Mouse (Mus musculus) hindbrain, embryonic 14.5 days (tissue): ENCODE measurements around the gene Trpm5. TPM values are rescaled to one million over a fixed set of nuclear protein-coding genes. Genes with fewer than 3 reads are reported as not detected.

ENCODE experiments used
- ATAC-seq: fragments of 200-750 bp; cut with Nextera tagmentation; 2 replicates; pipeline ENCODE4 v1.8.0; 2017; ENCODE audit warnings: moderate number of reproducible peaks, mild to moderate bottlenecking, moderate TSS enrichment, moderate library complexity; ENCODE audit not compliant: low FRiP score
- DNase-seq: peaks from one replicate; pipeline ENCODE4 v3.0.0-alpha.2; 2015; ENCODE audit warnings: low spot score
- H3K27ac ChIP-seq: fragments of 300-500 bp; sonication (generic); 2 replicates; pipeline ENCODE4 v1.5.1; 2014; ENCODE audit warnings: mild to moderate bottlenecking, moderate library complexity
- H3K27me3 ChIP-seq: fragments of 300-500 bp; sonication (generic); 2 replicates; pipeline ENCODE4 v1.6.1; 2014; ENCODE audit warnings: mild to moderate bottlenecking, low read length, mixed read lengths; ENCODE audit not compliant: control insufficient read depth, insufficient read depth
- H3K36me3 ChIP-seq: fragments of 300-500 bp; sonication (generic); replicated peaks from 2 replicates; pipeline ENCODE4 v1.6.1; 2014; ENCODE audit not compliant: control insufficient read depth, insufficient read depth
- H3K4me1 ChIP-seq: fragments of 300-500 bp; sonication (generic); replicated peaks from 2 replicates; pipeline ENCODE4 v1.6.1; 2014; ENCODE audit warnings: antibody characterized with exemption, low read length, mixed read lengths; ENCODE audit not compliant: control insufficient read depth, insufficient read depth
- H3K4me2 ChIP-seq: fragments of 300-500 bp; sonication (generic); replicated peaks from 2 replicates; pipeline ENCODE4 v1.6.1; 2014; ENCODE audit warnings: mild to moderate bottlenecking, moderate library complexity
- H3K4me3 ChIP-seq: fragments of 300-500 bp; sonication (generic); replicated peaks from 2 replicates; pipeline ENCODE4 v1.5.1; 2014; ENCODE audit warnings: mild to moderate bottlenecking, low read length
- H3K9ac ChIP-seq: fragments of 300-500 bp; sonication (generic); 2 replicates; pipeline ENCODE4 v1.6.1; 2014
- H3K9me3 ChIP-seq: fragments of 300-500 bp; sonication (generic); 2 replicates; pipeline ENCODE4 v1.6.1; 2016; ENCODE audit warnings: low read length; ENCODE audit not compliant: control insufficient read depth
- WGBS: fragments of 180-500 bp; shearing (Covaris S2); extraction: QIAGEN DNeasy Blood & Tissue Kit; methylation state at CpG from one replicate; pipeline ENCODE4 v1.1.7; 2014; 5-methylcytosine and 5-hydroxymethylcytosine counted together
- polyA plus RNA-seq: library from polyadenylated mRNA; unstranded; fragments of >200 nt; fragmentation: Nextera tagmentation; extraction: Ambion mirVana; gene quantifications from 2 replicates; pipeline ENCODE4 v1.2.1, GENCODE M21; 2014

Gene Trpm5
- polyA plus RNA-seq, 1 experiment from 2014 or later = 2.3 TPM

DNA sequence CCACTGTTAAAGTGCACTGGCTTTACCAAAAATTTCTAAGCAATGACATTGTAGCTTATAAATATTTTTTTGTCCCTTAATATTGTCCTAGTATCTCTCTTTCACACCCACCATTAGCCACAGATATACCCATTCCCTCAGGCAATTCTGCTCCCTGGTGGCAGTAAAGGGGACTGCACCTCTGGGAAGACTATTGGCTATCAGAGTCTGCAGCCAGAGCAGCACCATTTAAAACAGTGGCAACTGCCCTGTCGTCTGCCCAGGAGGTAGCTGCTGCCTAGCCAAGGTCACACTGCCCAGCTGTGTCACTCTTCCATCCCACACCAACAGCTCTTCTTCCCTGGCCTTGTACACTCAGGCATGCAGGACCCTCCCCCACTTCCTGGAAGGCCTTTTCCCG lies 8.1 kb downstream of the Trpm5 start:
- Histone ChIP-seq H3K4me2 (peak overlapping the region; percentile 12; the same call in 1 of the 2 replicates), H3K27ac (peak overlapping the region; percentile 49; the same call in 1 of the 2 replicates), H3K27me3 (no peaks in the 10 kb centered on the region; the same call in 1 of the 2 replicates), H3K4me3 (no peak overlapping the region), H3K9ac (no peak overlapping the region), H3K36me3 (no peaks in the 10 kb centered on the region), H3K4me1 (no peaks in the 10 kb centered on the region), H3K9me3 (no peaks in the 10 kb centered on the region)
- peak; percentile 49 for DNase-seq
- WGBS = 51% methylated on average over 2 of the region's 2 CpGs
- 0 out of 2 replicates have a peak, but pooled peaks have one; percentile 9 for ATAC-seq

GRCm38 (mm10) chr7:143083708-143084107 lies 10.7 kb downstream of the Trpm5 start:
- Histone ChIP-seq H3K4me2 (no peak overlapping the region), H3K27ac (no peak overlapping the region), H3K9ac (no peak overlapping the region), H3K9me3 (no peaks in the 10 kb centered on the region), H3K4me1 (no peaks in the 10 kb centered on the region), H3K36me3 (no peaks in the 10 kb centered on the region), H3K4me3 (no peak overlapping the region), H3K27me3 (no peaks in the 10 kb centered on the region; the same call in 1 of the 2 replicates)
- WGBS = 93% methylated on average over 2 of the region's 2 CpGs
- no peak for ATAC-seq
- no peak for DNase-seq

DNA sequence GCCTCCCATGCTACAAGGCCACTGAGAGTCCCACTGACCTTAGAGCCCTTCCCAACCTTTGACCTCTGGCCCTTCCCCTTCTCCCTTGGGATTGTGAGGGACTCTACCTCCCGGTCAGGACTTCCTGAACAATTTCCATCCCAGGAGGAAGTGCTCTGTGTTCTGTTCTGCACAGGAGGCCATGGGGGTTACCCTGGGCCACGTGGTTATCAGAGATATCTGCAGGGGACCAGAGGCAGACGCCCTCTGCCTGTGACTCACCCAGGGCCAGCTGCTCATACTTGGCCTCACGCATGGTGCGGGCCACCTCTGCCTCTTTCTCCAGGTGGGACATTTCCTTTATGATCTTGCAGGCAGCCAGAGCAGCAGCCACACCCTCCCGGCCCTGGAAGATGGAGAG lies 12.4 kb downstream of the Trpm5 start:
- Histone ChIP-seq H3K4me3 (no peak overlapping the region), H3K27me3 (no peaks in the 10 kb centered on the region; the same call in 1 of the 2 replicates), H3K27ac (no peak overlapping the region), H3K9me3 (no peaks in the 10 kb centered on the region), H3K4me2 (no peak overlapping the region), H3K4me1 (no peaks in the 10 kb centered on the region), H3K9ac (no peak overlapping the region), H3K36me3 (no peaks in the 10 kb centered on the region)
- ATAC-seq = no peak
- no peak for DNase-seq
- 71% methylated on average over 6 of the region's 6 CpGs for WGBS

GRCm38 (mm10) chr7:143077351-143077750 lies 17.1 kb downstream of the Trpm5 start:
- H3K9me3 ChIP-seq = no peaks in the 10 kb centered on the region
- H3K36me3 ChIP-seq = no peaks in the 10 kb centered on the region
- DNase-seq (no peak), ATAC-seq (no peak)
- H3K4me2 ChIP-seq = no peak overlapping the region
- H3K27ac ChIP-seq = no peak overlapping the region
- H3K4me3 ChIP-seq = no peak overlapping the region
- H3K4me1 ChIP-seq = no peaks in the 10 kb centered on the region
- 83% methylated on average over 2 of the region's 2 CpGs for WGBS
- H3K27me3 ChIP-seq = no peaks in the 10 kb centered on the region
- H3K9ac ChIP-seq = no peak overlapping the region

- Histone ChIP-seq H3K4me2 (no peak overlapping the region), H3K36me3 (0 out of 2 replicates have a peak, but pooled peaks cover 4% of the 10 kb centered on the region), H3K9me3 (no peaks in the 10 kb centered on the region), H3K27ac (no peak overlapping the region), H3K4me3 (no peak overlapping the region), H3K9ac (no peak overlapping the region), H3K27me3 (no peaks in the 10 kb centered on the region), H3K4me1 (peaks cover 6% of the 10 kb centered on the region)
- DNase-seq (no peak), ATAC-seq (no peak)
- WGBS = 84% methylated on average over 5 of the region's 5 CpGs
Observed at GRCm38 (mm10) chr7:143075394-143075793, 19.0 kb downstream of the Trpm5 start.

DNA sequence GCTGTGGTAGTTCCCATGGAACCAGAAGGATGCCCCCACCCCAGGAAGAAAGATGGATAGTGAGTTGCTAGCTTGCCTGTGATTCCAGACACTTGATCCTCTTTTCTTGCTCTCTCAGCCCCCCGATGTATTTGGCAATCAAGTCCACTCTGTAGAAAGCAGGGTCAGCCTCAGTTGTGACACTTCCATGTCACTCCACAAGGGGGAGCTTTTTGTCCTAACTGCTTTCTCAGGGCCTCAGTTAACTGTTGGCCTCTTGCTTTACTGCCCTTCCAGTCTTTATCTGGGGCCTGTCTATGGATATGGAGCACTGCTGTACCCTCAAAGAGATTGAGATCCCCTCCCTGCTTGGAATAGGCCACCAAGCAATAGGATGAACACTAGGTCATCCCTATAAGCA lies 21.4 kb downstream of the Trpm5 start:
- Histone ChIP-seq H3K4me3 (no peak overlapping the region), H3K4me2 (no peak overlapping the region), H3K36me3 (0 out of 2 replicates have a peak, but pooled peaks cover 4% of the 10 kb centered on the region), H3K27ac (no peak overlapping the region), H3K9ac (no peak overlapping the region), H3K9me3 (no peaks in the 10 kb centered on the region), H3K27me3 (no peaks in the 10 kb centered on the region), H3K4me1 (peaks cover 17% of the 10 kb centered on the region)
- WGBS = 59% methylated on average over 1 of the region's 1 CpGs
- ATAC-seq (no peak), DNase-seq (peak; percentile 45)

DNA sequence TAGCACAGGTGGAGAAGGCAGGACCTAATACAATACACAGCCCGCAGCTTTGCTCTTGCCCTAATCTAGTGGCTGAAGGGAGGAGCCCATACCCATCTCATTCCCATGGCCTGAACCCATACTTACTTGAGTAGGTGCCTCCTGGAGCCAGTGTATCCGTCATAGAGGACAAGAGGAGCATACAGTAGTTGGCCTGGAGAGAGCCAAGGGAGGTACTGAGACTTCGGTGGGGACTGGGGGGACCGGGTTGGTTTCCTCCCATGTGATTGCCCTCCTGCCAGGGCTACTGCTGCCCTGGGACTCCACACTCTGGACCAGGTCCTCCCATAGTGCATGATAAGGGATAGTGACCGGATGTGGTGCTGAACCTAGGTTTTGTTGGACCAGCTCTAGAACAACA lies 21.8 kb downstream of the Trpm5 start:
- no peaks in the 10 kb centered on the region for H3K27me3 ChIP-seq
- ATAC-seq = no peak
- H3K4me1 ChIP-seq = peaks cover 22% of the 10 kb centered on the region

DNA sequence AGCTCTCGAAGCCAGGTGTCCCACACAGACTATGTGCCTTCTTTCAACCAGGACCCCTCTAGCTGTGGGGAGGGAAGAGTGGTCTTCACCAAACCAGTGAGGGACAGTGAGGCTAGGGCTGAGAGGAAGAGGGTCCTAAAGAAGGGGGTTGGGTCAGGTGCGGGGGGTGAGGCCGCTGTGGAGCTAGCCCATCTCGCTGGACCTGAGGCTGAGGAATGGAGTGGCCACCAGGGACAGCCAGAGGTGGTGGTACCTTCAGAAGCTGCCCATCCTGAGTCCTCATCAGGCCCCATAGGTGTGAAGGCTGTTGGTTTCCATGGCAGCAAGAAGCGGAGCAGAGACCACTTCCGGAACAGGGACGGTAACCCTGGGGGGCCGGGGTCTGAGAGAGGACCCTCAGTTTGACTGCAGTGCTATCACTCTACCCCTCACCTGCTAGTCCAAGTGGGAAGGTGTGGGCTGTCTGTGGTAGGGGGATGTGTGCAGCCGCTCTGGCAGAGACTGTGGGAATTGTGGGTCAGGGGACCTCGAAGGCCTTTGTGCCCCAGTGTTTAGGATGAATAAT lies 23.9 kb downstream of the Trpm5 start:
- 92% methylated on average over 10 of the region's 10 CpGs for WGBS
- peak overlapping the region; percentile 93 for H3K9ac ChIP-seq
- peak overlapping the region; percentile 99 for H3K4me2 ChIP-seq
- peak overlapping the region; percentile 78 for H3K4me3 ChIP-seq
- peaks cover 22% of the 10 kb centered on the region for H3K4me1 ChIP-seq
- DNase-seq (no peak), ATAC-seq (no peak)
- H3K27me3 ChIP-seq = no peaks in the 10 kb centered on the region
- H3K27ac ChIP-seq = no peak overlapping the region
- H3K9me3 ChIP-seq = no peaks in the 10 kb centered on the region
- H3K36me3 ChIP-seq = peaks cover 28% of the 10 kb centered on the region

More for the DNA sequence above, 21.8 kb downstream of the Trpm5 start:
- H3K4me2 ChIP-seq = no peak overlapping the region
- peaks cover 8% of the 10 kb centered on the region; the same call in 1 of the 2 replicates for H3K36me3 ChIP-seq
- no peak overlapping the region for H3K4me3 ChIP-seq
- no peak for DNase-seq
- H3K9ac ChIP-seq = no peak overlapping the region
- WGBS = 88% methylated on average over 5 of the region's 5 CpGs
- no peak overlapping the region for H3K27ac ChIP-seq
- no peaks in the 10 kb centered on the region for H3K9me3 ChIP-seq

GRCm38 (mm10) chr7:143069751-143070400 lies 24.6 kb downstream of the Trpm5 start:
- peaks cover 36% of the 10 kb centered on the region for H3K36me3 ChIP-seq
- WGBS = 16% methylated on average over 30 of the region's 30 CpGs
- H3K9ac ChIP-seq = peak overlapping the region; percentile 93
- peak overlapping the region; percentile 84 for H3K27ac ChIP-seq
- no peaks in the 10 kb centered on the region for H3K9me3 ChIP-seq
- no peak for DNase-seq
- peaks cover 22% of the 10 kb centered on the region for H3K4me1 ChIP-seq
- no peaks in the 10 kb centered on the region for H3K27me3 ChIP-seq
- no peak; the same call in 1 of the 2 replicates for ATAC-seq
- peak overlapping the region; percentile 99 for H3K4me2 ChIP-seq
- peak overlapping the region; percentile 78 for H3K4me3 ChIP-seq
